Comparison of ENCODE assay signal across 25 mouse cellular contexts in genomic region chr14:115580466-115581255, GRCm38 (mm10).
"Had no signal": no experiment of that assay in that cellular context is flagged by ENCODE, and none has a peak within 500 bp of the region (broad histone marks: within the 10 kb centered on the region; RNA-seq: fewer than 3 reads in every experiment).

No protein-coding gene starts in this region.

- H3K36me3 ChIP-seq: heart, embryonic 10.5 days; heart, embryonic 12.5 days; hindbrain, embryonic 10.5 days; hindbrain, embryonic 12.5 days; intestine, embryonic 15.5 days; limb, embryonic 10.5 days; limb, embryonic 12.5 days had no signal

- H3K9ac ChIP-seq: heart, embryonic 12.5 days; hindbrain, embryonic 12.5 days; hindbrain, embryonic 14.5 days; intestine, embryonic 15.5 days; limb, embryonic 12.5 days had no signal

- H3K4me2 ChIP-seq: heart, embryonic 12.5 days; hindbrain, embryonic 12.5 days; hindbrain, embryonic 14.5 days; intestine, embryonic 15.5 days; limb, embryonic 12.5 days had no signal

- H3K4me3 ChIP-seq: gastrocnemius, adult 2 months; heart, embryonic 10.5 days; heart, embryonic 12.5 days; hindbrain, embryonic 10.5 days; hindbrain, embryonic 12.5 days; intestine, embryonic 15.5 days; layer of hippocampus, adult 2 months; left cerebral cortex, adult 2 months; limb, embryonic 10.5 days; limb, embryonic 12.5 days had no signal

- H3K27ac ChIP-seq: gastrocnemius, adult 2 months; heart, embryonic 10.5 days; hindbrain, embryonic 10.5 days; hindbrain, embryonic 12.5 days; hindbrain, embryonic 14.5 days; intestine, embryonic 15.5 days; layer of hippocampus, adult 2 months; left cerebral cortex, adult 2 months; limb, embryonic 10.5 days; limb, embryonic 12.5 days had no signal

- H3K27me3 ChIP-seq: heart, embryonic 12.5 days; hindbrain, embryonic 12.5 days; intestine, embryonic 15.5 days; limb, embryonic 12.5 days had no signal

- ATAC-seq: forebrain, embryonic 16.5 days; hindbrain, embryonic 16.5 days; inflammation-experienced regulatory T-cells, adult 6 months; intestine, embryonic 15.5 days; intestine, postnatal 0 days had no signal

- H3K9me3 ChIP-seq: heart, embryonic 10.5 days; heart, embryonic 12.5 days; hindbrain, embryonic 10.5 days; hindbrain, embryonic 12.5 days; intestine, embryonic 15.5 days; limb, embryonic 10.5 days; limb, embryonic 12.5 days had no signal

- DNase-seq: gastrocnemius, adult 2 months; gastrocnemius, postnatal 10 days; gastrocnemius, postnatal 25 days; heart, adult 18-20 months; heart, postnatal 10 days; heart, postnatal 4 days; kidney, adult 2 months; kidney, adult 9 months; kidney, postnatal 25 days; kidney, postnatal 4 days; liver had no signal

- H3K4me1 ChIP-seq: heart, embryonic 10.5 days; heart, embryonic 12.5 days; hindbrain, embryonic 10.5 days; hindbrain, embryonic 12.5 days; intestine, embryonic 15.5 days; limb, embryonic 10.5 days; limb, embryonic 12.5 days had no signal
